Mouse (Mus musculus) bone marrow macrophage, adult 2 months (primary cell): ENCODE results near the gene Tnfrsf25.

Source experiments
- CTCF ChIP-seq: IDR thresholded peaks from 2 replicates; pipeline ENCODE4 v1.5.1; 2012; ENCODE audit warnings: low read depth, mild to moderate bottlenecking, low read length, moderate library complexity
- POLR2A ChIP-seq: IDR thresholded peaks from 2 replicates; pipeline ENCODE4 v1.6.1; 2012; ENCODE audit warnings: mild to moderate bottlenecking, low read depth, low read length, borderline replicate concordance

GRCm38 (mm10) chr4:152108673-152109072 lies 7.1 kb upstream of the Tnfrsf25 start:
- TF ChIP-seq POLR2A = no peak
- no peak for TF ChIP-seq CTCF
